Mouse (Mus musculus) kidney, postnatal 36 days (tissue): Measurements from ENCODE around the gene Otor.

Experiments
- DNase-seq, 2 experiments: peaks; one replicate each; pipeline ENCODE4 v3.0.0; 2021 to 2022; ENCODE audit warnings: mixed read lengths in 2 of 2

The Otor gene

DNA sequence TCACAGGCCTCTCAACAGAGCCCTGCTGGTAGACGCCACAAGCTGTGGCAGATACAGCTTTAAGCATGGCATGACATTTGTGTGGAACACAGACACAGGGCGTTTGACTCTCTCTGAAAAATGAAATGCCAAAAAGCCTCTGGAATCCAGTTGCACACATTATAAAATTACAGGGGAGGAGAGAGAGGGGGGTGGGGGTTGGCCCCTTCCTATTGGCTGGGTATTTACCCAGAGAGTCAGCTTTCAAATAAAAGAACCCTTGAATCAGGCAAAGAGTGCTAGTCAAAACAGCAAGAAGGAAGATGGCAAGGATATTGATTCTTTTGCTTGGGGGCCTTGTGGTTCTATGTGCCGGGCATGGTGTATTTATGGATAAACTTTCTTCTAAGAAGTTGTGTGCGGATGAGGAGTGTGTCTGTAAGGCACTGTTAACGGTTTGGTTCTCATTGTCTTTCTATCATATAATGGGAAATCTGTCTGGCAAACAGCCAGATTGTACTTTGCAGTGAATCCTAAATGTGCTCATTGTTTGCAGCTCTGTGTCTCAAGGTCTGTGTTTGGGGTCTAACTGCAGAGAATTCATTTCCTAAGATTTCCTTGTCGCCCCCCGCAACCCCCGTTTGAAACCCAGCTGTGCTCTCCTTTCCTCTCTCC, at the start of gene Otor:
TSS of gene Otor (plus strand) at position 276 of the 654 bp plus-strand sequence.
- no peak for DNase-seq

DNA sequence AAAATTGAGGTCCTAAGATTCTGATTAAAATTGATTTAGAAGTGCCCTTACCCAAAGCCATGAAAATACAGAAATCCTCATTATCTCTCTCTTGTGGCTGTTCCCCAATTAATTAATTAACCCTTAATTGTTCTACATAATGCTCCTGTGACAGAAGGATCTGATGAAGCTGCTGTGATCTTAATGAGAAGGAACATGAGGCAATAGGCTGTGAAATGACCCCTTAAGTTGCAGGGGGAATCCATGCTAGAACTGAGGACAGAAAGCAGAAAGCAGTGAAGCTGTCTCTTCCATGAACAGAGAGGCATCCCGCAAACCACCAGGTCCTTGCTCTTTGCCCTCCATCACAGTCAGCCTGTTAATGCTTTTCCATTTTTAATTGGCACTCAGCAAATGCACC, 47.0 kb upstream of the Otor start:
- no peak for DNase-seq

DNA sequence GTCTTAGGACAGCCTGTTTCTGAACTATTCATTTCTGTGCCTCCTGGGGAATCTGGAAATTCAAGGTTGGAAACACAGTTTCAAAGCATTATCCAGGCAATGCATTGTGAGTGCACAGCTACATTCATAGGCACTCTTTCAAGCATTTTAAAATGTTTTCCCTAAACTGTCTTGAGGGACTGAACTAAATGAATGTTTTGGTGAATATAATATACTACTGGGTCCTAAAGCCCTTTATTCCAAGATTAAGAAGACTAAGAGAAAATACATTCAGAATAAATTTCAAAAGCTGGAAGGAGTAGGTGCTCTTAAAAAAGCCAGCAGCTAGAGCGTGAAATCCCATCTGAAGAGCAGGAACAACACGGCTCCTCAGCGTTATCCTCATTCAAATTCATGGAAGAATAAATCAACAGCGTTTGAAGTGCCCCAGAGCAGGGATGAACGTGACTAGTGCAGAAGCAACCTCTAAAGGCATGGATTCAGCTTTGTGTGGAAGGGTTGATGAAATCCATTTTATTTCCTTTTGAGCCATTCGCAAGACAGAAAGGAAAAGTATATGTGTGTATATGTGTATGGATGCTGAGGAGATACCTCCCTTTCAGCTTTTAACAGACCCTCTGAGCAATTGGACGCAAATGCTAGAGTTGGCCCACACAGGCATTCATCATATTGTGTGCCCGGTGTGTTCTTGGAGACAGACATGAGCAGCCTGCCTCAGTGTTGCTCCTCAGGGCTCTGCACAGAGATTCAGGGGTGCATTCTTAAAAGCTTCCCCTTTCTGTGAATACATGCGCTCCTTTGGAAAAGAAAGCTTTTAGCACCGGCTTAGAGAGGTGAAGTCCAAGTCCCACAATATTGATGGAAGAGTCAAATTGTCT, 45.7 kb upstream of the Otor start:
- no peak for DNase-seq

DNA sequence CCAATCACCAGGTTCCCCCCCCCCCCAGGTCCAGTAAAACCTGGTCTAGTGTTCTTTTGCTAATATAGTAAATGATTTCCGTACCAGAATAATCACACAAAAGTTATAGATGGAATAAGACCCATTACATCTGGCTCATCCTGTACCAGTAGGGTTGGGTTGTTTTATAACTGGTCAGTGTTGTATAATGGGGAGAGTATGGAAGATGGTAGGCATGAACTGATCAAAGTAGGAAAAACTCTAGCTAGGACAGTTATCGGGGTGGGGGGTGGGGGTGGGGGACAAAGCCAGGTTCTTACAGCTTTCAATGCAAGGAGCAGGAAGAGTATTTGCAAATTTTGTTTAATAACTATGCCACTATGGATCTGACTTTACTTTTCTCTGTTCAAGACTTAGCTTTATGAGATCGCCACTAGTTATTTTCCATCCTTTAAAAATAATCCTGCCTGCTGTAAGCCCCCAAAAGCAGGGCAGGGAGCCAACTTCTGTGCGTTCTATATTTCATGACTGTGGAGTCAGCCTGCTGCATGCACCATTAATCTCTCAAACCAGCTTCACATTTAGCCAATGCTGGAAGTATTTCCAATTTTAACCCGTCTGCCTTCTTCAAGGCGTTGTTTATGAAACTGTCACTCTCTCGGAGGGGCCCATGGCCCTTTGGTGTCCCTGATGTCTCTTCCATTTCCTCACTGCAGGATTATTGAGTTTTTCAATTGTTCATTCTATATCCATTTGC, 43.8 kb upstream of the Otor start:
- peak in 1 of 2 experiments; percentile 1 for DNase-seq

DNA sequence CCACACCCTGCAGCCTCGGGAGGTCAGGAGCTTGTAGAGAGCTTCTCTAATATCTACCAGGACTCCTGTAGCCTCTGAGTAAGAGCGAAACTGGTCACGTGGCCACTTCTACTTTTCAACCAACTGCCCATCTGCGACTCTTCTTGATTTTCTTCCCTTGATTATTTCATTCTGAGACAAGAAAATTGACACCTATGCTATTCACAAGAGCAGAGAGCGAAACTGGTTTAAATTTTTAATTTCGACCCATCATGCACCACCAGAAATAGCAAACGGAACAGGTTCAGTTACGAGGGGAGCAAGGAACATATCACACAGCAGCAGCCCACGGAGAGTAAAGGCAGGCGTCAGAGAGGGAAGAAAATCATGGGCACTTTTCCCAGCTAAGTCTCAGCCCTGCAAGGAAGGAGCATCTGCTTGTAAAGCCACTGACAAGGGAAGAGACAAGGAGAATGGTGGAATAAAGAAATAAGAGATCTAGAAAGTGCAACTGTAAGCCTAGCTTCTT, 43.1 kb upstream of the Otor start:
- DNase-seq: peak; percentile 9 to 51

- no peak for DNase-seq
Measured at GRCm38 (mm10) chr2:143041596-143041995, 36.7 kb upstream of the Otor start.

DNA sequence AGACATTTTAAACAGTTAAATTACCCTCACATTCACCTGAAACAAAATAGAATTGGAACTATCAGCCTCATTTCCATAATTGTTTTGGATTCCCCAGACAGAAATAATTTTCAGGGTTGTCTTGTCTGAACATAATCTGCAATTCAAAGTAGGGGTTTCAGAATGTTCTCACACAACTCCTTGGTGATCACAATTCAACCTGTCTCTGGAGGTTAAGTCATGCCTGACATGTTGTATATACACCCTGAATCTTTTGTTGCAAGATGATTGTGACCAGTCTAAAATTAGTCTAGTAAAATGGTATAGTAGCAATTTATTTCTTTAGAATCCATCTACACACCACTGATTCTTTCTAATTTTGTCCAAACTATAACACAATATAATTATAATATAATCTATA, 23.0 kb upstream of the Otor start:
- DNase-seq: no peak

- DNase-seq: no peak
Measured at GRCm38 (mm10) chr2:143056736-143057135, 21.5 kb upstream of the Otor start.

GRCm38 (mm10) chr2:143062432-143062811, 15.9 kb upstream of the Otor start:
- no peak for DNase-seq

GRCm38 (mm10) chr2:143062812-143063792, 15.2 kb upstream of the Otor start, which contains the start of gene Snrpb2:
Gene Snrpb2 (plus strand): TSS chr2:143063039.
- peak; percentile 90 to 95 for DNase-seq

- DNase-seq: peak in 1 of 2 experiments; percentile 9
Measured at GRCm38 (mm10) chr2:143065914-143066313, 12.4 kb upstream of the Otor start.

GRCm38 (mm10) chr2:143081693-143082092, 3.4 kb downstream of the Otor start:
- DNase-seq: peak; percentile 16 to 23

DNA sequence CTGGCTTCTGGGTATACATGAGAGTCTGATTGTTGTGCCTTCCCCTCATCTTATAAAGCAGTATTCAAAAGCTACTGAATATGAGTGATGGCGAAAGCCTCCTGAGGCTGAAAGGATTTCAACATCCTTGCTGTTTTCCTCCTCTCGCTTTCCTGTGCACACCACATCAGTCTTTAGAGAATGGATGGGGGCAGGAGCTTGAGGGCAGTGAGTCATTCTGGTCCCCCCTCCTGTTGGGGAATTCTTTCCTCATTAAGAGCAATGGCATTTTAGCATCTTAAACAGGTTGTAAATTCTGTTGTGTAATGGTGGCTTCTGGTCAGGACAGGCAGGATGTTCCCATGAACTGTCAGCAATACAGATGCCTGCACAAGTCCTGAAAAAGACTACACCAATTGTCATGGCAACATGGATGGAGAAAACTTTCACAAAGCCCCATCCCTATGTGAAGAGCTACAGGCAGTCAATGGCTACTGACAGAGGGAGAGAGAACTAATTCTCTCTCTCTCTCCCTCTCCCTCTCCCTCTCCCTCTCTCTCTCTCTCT, 6.7 kb downstream of the Otor start:
- DNase-seq: no peak

- DNase-seq: no peak
Measured at GRCm38 (mm10) chr2:143089866-143090265, 11.6 kb downstream of the Otor start.

- peak; percentile 31 to 77 for DNase-seq
Measured at GRCm38 (mm10) chr2:143093726-143094125, 15.5 kb downstream of the Otor start.

DNA sequence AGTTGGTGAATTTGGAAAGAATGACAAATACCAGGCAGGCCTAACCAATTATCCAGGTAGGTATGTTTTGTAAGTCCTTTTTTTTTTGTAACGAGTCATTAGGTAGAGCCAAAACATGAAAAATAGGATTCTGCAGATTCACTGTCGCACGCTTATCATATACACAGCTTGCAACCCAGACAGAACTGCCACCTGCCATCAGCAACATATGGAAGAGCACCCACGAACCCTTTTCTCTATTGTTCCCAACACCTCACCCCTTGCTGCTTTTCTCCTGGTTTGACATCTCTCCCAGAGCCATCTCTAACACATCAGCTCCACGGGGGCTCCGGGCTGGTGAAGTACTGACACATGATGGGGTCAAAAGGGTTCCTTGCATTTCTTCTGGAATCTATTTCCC, 16.5 kb downstream of the Otor start:
- DNase-seq: no peak

DNA sequence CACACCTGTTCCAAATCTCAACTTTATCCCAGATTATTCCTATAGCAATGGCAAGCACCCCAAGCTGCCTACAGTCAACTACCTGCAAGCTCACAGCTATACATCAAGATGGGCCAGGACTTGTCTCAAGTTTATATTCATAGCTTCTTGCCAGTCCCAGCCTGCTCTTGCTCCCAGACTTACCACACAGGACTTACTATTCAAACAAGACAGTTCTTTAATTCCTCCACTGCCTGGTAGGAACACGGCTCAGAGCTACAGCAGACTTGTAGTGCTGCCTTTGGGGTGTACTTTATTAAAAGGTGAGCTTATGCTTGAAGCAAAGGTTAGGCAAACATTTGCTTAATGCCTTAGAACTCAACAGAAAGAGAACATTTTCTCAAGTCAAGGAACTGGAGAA, 18.9 kb downstream of the Otor start:
- DNase-seq: no peak

DNA sequence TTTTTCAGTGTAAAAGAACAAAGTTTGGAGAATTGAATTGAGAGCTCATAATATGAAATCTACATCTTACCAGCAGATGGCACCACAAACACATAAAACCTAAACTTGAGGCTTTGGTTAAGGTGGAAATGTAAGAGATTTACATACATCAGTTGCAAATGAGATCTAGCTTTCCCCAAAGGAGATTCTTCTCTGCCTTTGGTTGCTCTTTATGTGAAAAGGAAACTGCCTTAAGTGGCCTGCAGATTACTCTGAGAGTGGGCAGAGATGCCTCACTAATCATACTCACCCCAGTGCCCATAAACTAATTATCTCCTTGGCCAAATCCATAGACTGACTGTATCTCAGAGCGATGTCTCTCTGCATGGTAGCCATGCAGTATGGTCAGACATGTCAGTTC, 35.6 kb downstream of the Otor start:
- DNase-seq: peak; percentile 10 to 13

GRCm38 (mm10) chr2:143114716-143115115, 36.4 kb downstream of the Otor start:
- DNase-seq: no peak

- no peak for DNase-seq
Measured at GRCm38 (mm10) chr2:143117453-143117852, 39.2 kb downstream of the Otor start.

GRCm38 (mm10) chr2:143118221-143118620, 39.9 kb downstream of the Otor start:
- no peak for DNase-seq
